Mouse (Mus musculus): ENCODE data around the gene Nop9. TPM values are rescaled to one million over a fixed set of nuclear protein-coding genes. Genes with fewer than 3 reads are reported as not detected.

The Nop9 gene
- polyA plus RNA-seq, 2 experiments, result 23.5 to 37.6 TPM

DNA sequence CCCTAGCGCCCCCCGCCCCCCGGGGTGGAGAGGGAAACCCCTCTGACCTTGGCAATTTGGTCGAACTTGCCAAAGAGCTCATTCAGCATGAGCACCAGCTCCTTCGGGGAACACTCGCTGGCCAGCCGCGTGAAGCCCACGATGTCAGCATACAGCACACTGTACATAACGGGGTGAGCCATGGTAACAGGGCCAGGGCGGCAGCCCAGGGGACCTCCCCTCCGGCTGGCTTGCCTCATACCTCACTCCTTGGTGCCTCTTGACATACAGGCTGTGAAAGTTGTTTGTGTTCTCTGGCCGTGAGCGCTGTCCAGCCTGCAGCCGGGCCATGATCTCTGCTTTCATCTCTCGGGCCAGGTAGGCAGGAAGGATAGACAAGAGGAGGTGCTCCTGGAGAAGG, 34.2 kb downstream of the Nop9 start:
- no peak overlapping the region for H3K9ac ChIP-seq (ENCODE audit: low read depth, low read length, severe bottlenecking)
- 60% methylated on average over 16 of the region's 16 CpGs for WGBS
- peaks cover 17% of the 10 kb centered on the region; the same call in 1 of the 2 replicates for H3K36me3 ChIP-seq (ENCODE audit: control insufficient read depth, insufficient read depth, low read length)
- no peak overlapping the region for H3K27ac ChIP-seq (replicated peaks; ENCODE audit: low read depth, low read length)
- H3K9me3 ChIP-seq (ENCODE audit: control insufficient read depth, low read length), result no peaks in the 10 kb centered on the region
- no peaks in the 10 kb centered on the region for H3K27me3 ChIP-seq (ENCODE audit: control insufficient read depth, insufficient read depth, low read length)
- no peak for TF ChIP-seq POLR2A (IDR thresholded peaks at IDR 0.05; ENCODE audit: borderline replicate concordance, extremely low read depth, insufficient read depth, insufficient read length)
- H3K4me1 ChIP-seq (ENCODE audit: control insufficient read depth, insufficient read depth, low read length), result peaks cover 19% of the 10 kb centered on the region
- DNase-seq (ENCODE audit: low spot score) (no peak), ATAC-seq (ENCODE audit: low FRiP score, low read depth) (no peak)
- H3K4me2 ChIP-seq (replicated peaks; ENCODE audit: low read depth, low read length, severe bottlenecking), result no peak overlapping the region
- H3K4me3 ChIP-seq (replicated peaks; ENCODE audit: low read length), result no peak overlapping the region

GRCm38 (mm10) chr14:55780736-55781135, 35.2 kb downstream of the Nop9 start:
- 81% methylated on average over 11 of the region's 11 CpGs for WGBS
- DNase-seq (ENCODE audit: low spot score) (no peak), ATAC-seq (ENCODE audit: low FRiP score, low read depth) (no peak)
- H3K4me2 ChIP-seq (replicated peaks; ENCODE audit: low read depth, low read length, severe bottlenecking), result no peak overlapping the region
- no peaks in the 10 kb centered on the region for H3K9me3 ChIP-seq (ENCODE audit: control insufficient read depth, low read length)
- no peak for TF ChIP-seq POLR2A (IDR thresholded peaks at IDR 0.05; ENCODE audit: borderline replicate concordance, extremely low read depth, insufficient read depth, insufficient read length)
- peaks cover 5% of the 10 kb centered on the region; the same call in 1 of the 2 replicates for H3K27me3 ChIP-seq (ENCODE audit: control insufficient read depth, insufficient read depth, low read length)
- peaks cover 15% of the 10 kb centered on the region; the same call in 1 of the 2 replicates for H3K36me3 ChIP-seq (ENCODE audit: control insufficient read depth, insufficient read depth, low read length)
- H3K4me3 ChIP-seq (replicated peaks; ENCODE audit: low read length), result no peak overlapping the region
- H3K4me1 ChIP-seq (ENCODE audit: control insufficient read depth, insufficient read depth, low read length), result peaks cover 19% of the 10 kb centered on the region
- H3K9ac ChIP-seq (ENCODE audit: low read depth, low read length, severe bottlenecking), result no peak overlapping the region
- H3K27ac ChIP-seq (replicated peaks; ENCODE audit: low read depth, low read length), result no peak overlapping the region

DNA sequence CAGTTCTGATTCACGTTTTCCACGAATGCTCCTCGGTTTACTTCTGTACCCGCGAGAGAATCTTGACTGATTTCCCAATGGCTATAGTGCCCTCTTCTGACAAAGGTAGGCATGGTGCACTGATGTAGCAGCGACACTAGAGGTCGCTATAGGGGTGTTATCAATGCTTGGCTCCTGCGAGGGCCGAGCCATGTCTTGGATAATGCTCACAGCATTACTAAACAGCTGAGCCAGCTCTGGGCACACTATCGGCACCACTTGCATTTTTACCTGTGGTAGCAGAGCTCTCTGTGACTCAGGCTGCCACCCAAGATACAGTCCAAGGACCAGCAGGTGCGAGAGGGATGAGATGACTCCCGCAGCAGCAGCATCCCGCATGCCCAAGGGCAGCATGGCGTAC, 35.8 kb downstream of the Nop9 start:
- Histone ChIP-seq H3K9me3 (ENCODE audit: control insufficient read depth, low read length) (no peaks in the 10 kb centered on the region), H3K4me2 (replicated peaks; ENCODE audit: low read depth, low read length, severe bottlenecking) (peak overlapping the region; percentile 44), H3K27ac (replicated peaks; ENCODE audit: low read depth, low read length) (no peak overlapping the region), H3K4me3 (replicated peaks; ENCODE audit: low read length) (peak overlapping the region; percentile 15; the same call in 1 of the 2 replicates), H3K4me1 (ENCODE audit: control insufficient read depth, insufficient read depth, low read length) (peaks cover 19% of the 10 kb centered on the region), H3K9ac (ENCODE audit: low read depth, low read length, severe bottlenecking) (no peak overlapping the region), H3K27me3 (ENCODE audit: control insufficient read depth, insufficient read depth, low read length) (peaks cover 5% of the 10 kb centered on the region; the same call in 1 of the 2 replicates), H3K36me3 (ENCODE audit: control insufficient read depth, insufficient read depth, low read length) (peaks cover 17% of the 10 kb centered on the region; the same call in 1 of the 2 replicates)
- no peak for TF ChIP-seq POLR2A (IDR thresholded peaks at IDR 0.05; ENCODE audit: borderline replicate concordance, extremely low read depth, insufficient read depth, insufficient read length)
- DNase-seq (ENCODE audit: low spot score), result peak; percentile 90
- peak; percentile 59; the same call in 1 of the 2 replicates for ATAC-seq (ENCODE audit: low FRiP score, low read depth)
- 14% methylated on average over 14 of the region's 14 CpGs for WGBS

DNA sequence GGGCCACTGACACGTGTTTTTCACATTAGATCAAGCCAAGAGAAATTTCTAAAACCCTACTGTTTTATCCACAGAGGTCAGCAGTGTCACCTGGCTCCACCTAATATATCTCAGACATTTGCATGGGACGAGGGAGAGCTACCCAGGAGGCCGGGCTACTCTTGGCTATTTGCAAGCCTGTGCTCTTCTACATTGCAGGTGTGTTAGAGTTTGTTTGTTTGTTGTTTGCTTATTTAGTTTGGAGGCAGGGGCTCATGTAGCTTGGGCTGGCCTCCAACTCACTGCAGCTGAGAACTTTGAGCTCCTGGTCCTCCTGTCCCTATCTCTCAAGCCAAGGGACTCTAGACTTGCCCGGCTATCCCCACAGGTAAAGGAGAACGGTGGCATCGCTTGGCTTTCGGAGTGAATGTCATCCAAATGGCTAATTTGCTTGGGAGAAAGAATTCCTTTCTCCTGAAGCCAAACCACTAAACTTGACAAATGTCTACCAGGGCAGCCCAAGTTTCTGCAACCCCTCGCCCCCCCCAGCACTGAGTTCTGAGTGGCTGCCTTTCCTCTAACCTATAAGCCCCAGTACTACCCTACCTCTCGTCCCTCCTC, 37.0 kb downstream of the Nop9 start:
- Histone ChIP-seq H3K4me1 (ENCODE audit: control insufficient read depth, insufficient read depth, low read length) (peaks cover 19% of the 10 kb centered on the region), H3K36me3 (ENCODE audit: control insufficient read depth, insufficient read depth, low read length) (peaks cover 14% of the 10 kb centered on the region; the same call in 1 of the 2 replicates), H3K4me3 (replicated peaks; ENCODE audit: low read length) (peak overlapping the region; percentile 49), H3K9ac (ENCODE audit: low read depth, low read length, severe bottlenecking) (peak overlapping the region; percentile 45), H3K9me3 (ENCODE audit: control insufficient read depth, low read length) (no peaks in the 10 kb centered on the region), H3K27ac (replicated peaks; ENCODE audit: low read depth, low read length) (peak overlapping the region; percentile 65), H3K27me3 (ENCODE audit: control insufficient read depth, insufficient read depth, low read length) (peaks cover 12% of the 10 kb centered on the region; the same call in 1 of the 2 replicates), H3K4me2 (replicated peaks; ENCODE audit: low read depth, low read length, severe bottlenecking) (peak overlapping the region; percentile 81)
- WGBS, result 37% methylated on average over 9 of the region's 9 CpGs
- TF ChIP-seq POLR2A (IDR thresholded peaks at IDR 0.05; ENCODE audit: borderline replicate concordance, extremely low read depth, insufficient read depth, insufficient read length), result no peak
- DNase-seq (ENCODE audit: low spot score) (no peak), ATAC-seq (ENCODE audit: low FRiP score, low read depth) (no peak)

- H3K36me3 ChIP-seq (ENCODE audit: control insufficient read depth, insufficient read depth, low read length), result peaks cover 13% of the 10 kb centered on the region; the same call in 1 of the 2 replicates
- ATAC-seq (ENCODE audit: low FRiP score, low read depth), result peak; percentile 74
- 2% methylated on average over 31 of the region's 31 CpGs for WGBS
- peak overlapping the region; percentile 65 for H3K27ac ChIP-seq (replicated peaks; ENCODE audit: low read depth, low read length)
- peaks cover 19% of the 10 kb centered on the region for H3K4me1 ChIP-seq (ENCODE audit: control insufficient read depth, insufficient read depth, low read length)
- peaks cover 15% of the 10 kb centered on the region; the same call in 1 of the 2 replicates for H3K27me3 ChIP-seq (ENCODE audit: control insufficient read depth, insufficient read depth, low read length)
- peak overlapping the region; percentile 49 for H3K4me3 ChIP-seq (replicated peaks; ENCODE audit: low read length)
- H3K9me3 ChIP-seq (ENCODE audit: control insufficient read depth, low read length), result no peaks in the 10 kb centered on the region
- no peak for TF ChIP-seq POLR2A (IDR thresholded peaks at IDR 0.05; ENCODE audit: borderline replicate concordance, extremely low read depth, insufficient read depth, insufficient read length)
- peak; percentile 93 for DNase-seq (ENCODE audit: low spot score)
- peak overlapping the region; percentile 64 for H3K9ac ChIP-seq (ENCODE audit: low read depth, low read length, severe bottlenecking)
- peak overlapping the region; percentile 81 for H3K4me2 ChIP-seq (replicated peaks; ENCODE audit: low read depth, low read length, severe bottlenecking)
These were observed 37.9 kb downstream of the Nop9 start for GRCm38 (mm10) chr14:55783171-55783957.

Data from limb, embryonic 14.5 days (tissue).